Mouse (Mus musculus) gastrocnemius, postnatal 4 days (tissue): Measurements from ENCODE around the gene Pitx2. TPM values are rescaled to one million over a fixed set of nuclear protein-coding genes. Genes with fewer than 3 reads are reported as not detected.

Experiments
- DNase-seq, 2 experiments: peaks; one replicate each; pipeline ENCODE4 v3.0.0; 2021 to 2022; ENCODE audit warnings: low spot score in 2 of 2, mixed read lengths in 2 of 2
- total RNA-seq, 2 experiments: library from RNA; stranded (reverse); gene quantifications; 2 replicates each; pipeline ENCODE4 v1.2.3; 2021

Gene Pitx2
- total RNA-seq, 2 experiments from 2014 or later, result 19.0 to 19.6 TPM

- DNase-seq, result no peak
Observed at GRCm38 (mm10) chr3:129216491-129216890, 16.8 kb downstream of the Pitx2 start.

GRCm38 (mm10) chr3:129216911-129217561 lies 17.4 kb downstream of the Pitx2 start:
- no peak for DNase-seq

- no peak for DNase-seq
Observed at GRCm38 (mm10) chr3:129217862-129218370, 18.2 kb downstream of the Pitx2 start.

GRCm38 (mm10) chr3:129218371-129218921 lies 18.8 kb downstream of the Pitx2 start:
- no peak for DNase-seq

- no peak for DNase-seq
Observed at GRCm38 (mm10) chr3:129220086-129220670, 20.5 kb downstream of the Pitx2 start.

GRCm38 (mm10) chr3:129220681-129221379 lies 21.2 kb downstream of the Pitx2 start:
- DNase-seq, result no peak

GRCm38 (mm10) chr3:129221380-129222260 lies 21.9 kb downstream of the Pitx2 start:
- no peak for DNase-seq

- no peak for DNase-seq
Observed at GRCm38 (mm10) chr3:129222448-129223290, 23.0 kb downstream of the Pitx2 start.

- DNase-seq, result no peak
Observed at GRCm38 (mm10) chr3:129223401-129223800, 23.7 kb downstream of the Pitx2 start.

- no peak for DNase-seq
Observed at GRCm38 (mm10) chr3:129223964-129224805, 24.5 kb downstream of the Pitx2 start.

GRCm38 (mm10) chr3:129224806-129225576 lies 25.3 kb downstream of the Pitx2 start:
- DNase-seq, result no peak

- no peak for DNase-seq
Observed at GRCm38 (mm10) chr3:129225577-129226289, 26.1 kb downstream of the Pitx2 start.

GRCm38 (mm10) chr3:129226681-129227080 lies 27.0 kb downstream of the Pitx2 start:
- no peak for DNase-seq

GRCm38 (mm10) chr3:129227331-129227730 lies 27.7 kb downstream of the Pitx2 start:
- DNase-seq, result no peak

- DNase-seq, result no peak
Observed at GRCm38 (mm10) chr3:129238010-129238409, 38.3 kb downstream of the Pitx2 start.

- no peak for DNase-seq
Observed at GRCm38 (mm10) chr3:129238664-129239258, 39.1 kb downstream of the Pitx2 start.

- DNase-seq, result no peak
Observed at GRCm38 (mm10) chr3:129250997-129251396, 51.3 kb downstream of the Pitx2 start.
